8 mouse cellular contexts compared by ENCODE assay signal in genomic region chr7:3303789-3304188, GRCm38 (mm10). TPM values are rescaled to one million over a fixed set of nuclear protein-coding genes. Genes with fewer than 3 reads are reported as not detected.
DNase-seq lines count a peak whose midpoint lies in the region; ATAC-seq and TF ChIP-seq lines count a peak whose summit lies in the region.

No protein-coding gene starts in this region.

- no peak for TF ChIP-seq CTCF in heart, adult 2 months (IDR thresholded peaks at IDR 0.05)
- no peak for TF ChIP-seq CTCF in CH12.LX (conservative IDR thresholded peaks at IDR 0.05 in 1 of 2, IDR thresholded peaks at IDR 0.05 in 1 of 2; ENCODE audit: low read depth in 2 of 2, low read length in 2 of 2)

- no peak for TF ChIP-seq POLR2A in heart, adult 2 months (IDR thresholded peaks at IDR 0.05; ENCODE audit: insufficient read depth, low read depth, low read length)
- TF ChIP-seq POLR2A in CH12.LX (IDR thresholded peaks at IDR 0.05; ENCODE audit: low read depth, low read length), result no peak

- H3K4me2 ChIP-seq in CH12.LX (ENCODE audit: insufficient read depth, low read depth, poor library complexity, severe bottlenecking), result peak overlapping the region; percentile 93
- peak overlapping the region; percentile 93 for H3K4me2 ChIP-seq in forebrain, embryonic 14.5 days (ENCODE audit: low read length)
- peak overlapping the region; percentile 50 for H3K4me2 ChIP-seq in liver, embryonic 13.5 days

- H3K36me3 ChIP-seq in heart, adult 2 months (ENCODE audit: control insufficient read depth, insufficient read depth, low read length), result peaks cover 14% of the 10 kb centered on the region
- H3K36me3 ChIP-seq in CH12.LX (replicated peaks in 1 of 2; ENCODE audit: control insufficient read depth in 1 of 2, insufficient read depth in 1 of 2, low read length in 1 of 2), result peaks cover 0 to 20% of the 10 kb centered on the region in 2 experiments
- no peaks in the 10 kb centered on the region for H3K36me3 ChIP-seq in forebrain, embryonic 14.5 days (ENCODE audit: control insufficient read depth, insufficient read depth, low read length)
- peaks cover 3% of the 10 kb centered on the region; the same call in 1 of the 2 replicates for H3K36me3 ChIP-seq in liver, embryonic 13.5 days

- peaks cover 12% of the 10 kb centered on the region for H3K4me1 ChIP-seq in heart, adult 2 months (ENCODE audit: control insufficient read depth, insufficient read depth, low read length)
- peaks cover 6 to 44% of the 10 kb centered on the region in 2 experiments for H3K4me1 ChIP-seq in CH12.LX (ENCODE audit: control insufficient read depth in 1 of 2, insufficient read depth in 2 of 2)
- peaks cover 17% of the 10 kb centered on the region for H3K4me1 ChIP-seq in forebrain, embryonic 14.5 days (ENCODE audit: control insufficient read depth, insufficient read depth, low read length)
- H3K4me1 ChIP-seq in liver, embryonic 13.5 days (replicated peaks), result peaks cover 10% of the 10 kb centered on the region

- no peaks in the 10 kb centered on the region for H3K9me3 ChIP-seq in CH12.LX (replicated peaks; ENCODE audit: low read length)
- no peaks in the 10 kb centered on the region for H3K9me3 ChIP-seq in forebrain, embryonic 14.5 days (replicated peaks; ENCODE audit: control insufficient read depth, low read length)
- no peaks in the 10 kb centered on the region for H3K9me3 ChIP-seq in liver, embryonic 13.5 days (replicated peaks)

- in situ Hi-C loops in CH12.LX (cut with MboI; ENCODE audit: low pct_ligation_motif_present, low pct_unique_long_range_greater_than_20kb, low sequenced_read_pairs), result no loop called here

- intact Hi-C loops in heart, adult 2 months (cut with DNase I), result loop anchor here (1.0 to 5.0 kb wide), 2 partner anchors 41 to 80 kb away; no protein-coding TSS in a partner anchor

- peaks cover 3% of the 10 kb centered on the region; the same call in 1 of the 2 replicates for H3K27me3 ChIP-seq in heart, adult 2 months (ENCODE audit: control insufficient read depth, insufficient read depth, low read length)
- peaks cover 2% of the 10 kb centered on the region for H3K27me3 ChIP-seq in CH12.LX (replicated peaks)
- peaks cover 13% of the 10 kb centered on the region for H3K27me3 ChIP-seq in forebrain, embryonic 14.5 days (replicated peaks; ENCODE audit: control insufficient read depth, insufficient read depth, low read length)
- H3K27me3 ChIP-seq in liver, embryonic 13.5 days, result peaks cover 74% of the 10 kb centered on the region

- DNase-seq in heart, adult 2 months, result no peak
- no peak for DNase-seq in heart, adult 9 months (ENCODE audit: low spot score in 2 of 2)
- no peak for DNase-seq in CH12.LX (ENCODE audit: extremely low read depth)
- DNase-seq in forebrain, embryonic 14.5 days (ENCODE audit: low spot score), result peak; percentile 37
- no peak for DNase-seq in liver, embryonic 13.5 days
- DNase-seq in adrenal gland, adult 2 months, result no peak
- no peak for DNase-seq in adrenal gland, postnatal 25 days
- DNase-seq in gastrocnemius, postnatal 25 days, result no peak

- peak; percentile 36 for ATAC-seq in forebrain, embryonic 14.5 days
- ATAC-seq in liver, embryonic 13.5 days (ENCODE audit: low read depth), result no peak

- no peak overlapping the region for H3K27ac ChIP-seq in heart, adult 2 months
- H3K27ac ChIP-seq in CH12.LX (ENCODE audit: insufficient read depth, low read depth), result no peak overlapping the region
- no peak overlapping the region for H3K27ac ChIP-seq in forebrain, embryonic 14.5 days (ENCODE audit: low read depth, low read length)
- H3K27ac ChIP-seq in liver, embryonic 13.5 days, result no peak overlapping the region

- H3K79me2 ChIP-seq in heart, adult 2 months (replicated peaks; ENCODE audit: control insufficient read depth, insufficient read depth, low read length), result no peaks in the 10 kb centered on the region
- H3K79me2 ChIP-seq in CH12.LX (replicated peaks; ENCODE audit: control insufficient read depth, extremely low read depth, insufficient read depth, poor library complexity, severe bottlenecking), result no peaks in the 10 kb centered on the region

- H3K9ac ChIP-seq in heart, adult 2 months (ENCODE audit: low read depth, low read length), result peak overlapping the region; percentile 59
- no peak overlapping the region for H3K9ac ChIP-seq in CH12.LX (ENCODE audit: insufficient read depth, low read depth)
- H3K9ac ChIP-seq in forebrain, embryonic 14.5 days (ENCODE audit: low read length), result peak overlapping the region; percentile 57; the same call in 1 of the 2 replicates
- no peak overlapping the region for H3K9ac ChIP-seq in liver, embryonic 13.5 days

- 27% methylated on average over 12 of the region's 12 CpGs for WGBS in heart, adult 2 months
- 4% methylated on average over 12 of the region's 12 CpGs for WGBS in forebrain, embryonic 14.5 days
- WGBS in liver, embryonic 13.5 days (ENCODE audit: insufficient replicate concordance), result 7% methylated on average over 12 of the region's 12 CpGs

- peak overlapping the region; percentile 52; the same call in 1 of the 2 replicates for H3K4me3 ChIP-seq in heart, adult 2 months
- peak overlapping the region; percentile 6 to 38 (median 15) for H3K4me3 ChIP-seq in CH12.LX (replicated peaks in 1 of 3; ENCODE audit: low read depth in 2 of 3, low read length in 2 of 3, poor library complexity in 1 of 3)
- H3K4me3 ChIP-seq in forebrain, embryonic 14.5 days (ENCODE audit: low read depth, low read length), result peak overlapping the region; percentile 37
- H3K4me3 ChIP-seq in liver, embryonic 13.5 days (replicated peaks), result peak overlapping the region; percentile 28

- no peak for TF ChIP-seq RAD21 in CH12.LX (IDR thresholded peaks at IDR 0.05; ENCODE audit: low read depth, low read length)

- TF ChIP-seq EP300 in heart, adult 2 months (IDR thresholded peaks at IDR 0.05; ENCODE audit: insufficient read depth, low read depth, low read length), result no peak
- no peak for TF ChIP-seq EP300 in CH12.LX (IDR thresholded peaks at IDR 0.05; ENCODE audit: low read length)

- dilution Hi-C loops in CH12.LX (cut with MboI; ENCODE audit: extremely low pct_ligation_motif_present, extremely low pct_unique_long_range_greater_than_20kb, low sequenced_read_pairs), result no loop called here

TF ChIP-seq in CH12.LX, 34 proteins besides CTCF, POLR2A, EP300 and RAD21 (continues in another document):
- TF ChIP-seq USF2 (conservative IDR thresholded peaks at IDR 0.05; ENCODE audit: low read depth, low read length), result no peak
- TF ChIP-seq MXI1 (IDR thresholded peaks at IDR 0.05; ENCODE audit: low read depth, low read length), result no peak
- no peak for TF ChIP-seq PAX5 (IDR thresholded peaks at IDR 0.05; ENCODE audit: low read length)
- TF ChIP-seq NELFE (IDR thresholded peaks at IDR 0.05; ENCODE audit: low read depth, low read length), result no peak
- no peak for TF ChIP-seq SMC3 (IDR thresholded peaks at IDR 0.05; ENCODE audit: low read depth, low read length)
- TF ChIP-seq MYC (IDR thresholded peaks at IDR 0.05; ENCODE audit: low read depth, low read length), result no peak

RNA-seq across cellular contexts. Expression of gene Prkcg, which starts 14.8 kb away (rescaled TPM):
- 1 to 10 TPM in 1 of 2 experiments, under 1 TPM in 1; 0.89 to 3.0 TPM for total RNA-seq in heart, adult 2 months (2021)
- polyA plus RNA-seq in heart, adult 2 months (2012; rRNA removed), result 4.5 and 4.7 TPM in 2 replicates
- total RNA-seq in CH12.LX (2012; rRNA removed) (0.17 and 0.25 TPM in 2 replicates), CH12.LX (2014; rRNA removed) (0.11 and 0.15 TPM in 2 replicates)
- polyA plus RNA-seq in CH12.LX (2012; ENCODE audit: insufficient read length, low read depth), result 2.2 and 3.0 TPM in 2 replicates
- 0.43 and 1.2 TPM in 2 replicates for polyA plus RNA-seq in forebrain, embryonic 14.5 days (2014; fragmentation: Nextera tagmentation; extraction: Ambion mirVana)
- polyA plus RNA-seq in liver, embryonic 13.5 days (2015; fragmentation: Nextera tagmentation; extraction: Ambion mirVana), result 0.03 and 0.52 TPM in 2 replicates
- 1 to 10 TPM in 1 of 2 experiments, under 1 TPM in 1; 0.32 to 1.5 TPM for total RNA-seq in adrenal gland, adult 2 months (2021)
- 1.5 and 1.6 TPM in 2 replicates for polyA plus RNA-seq in adrenal gland, adult 2 months (2012; rRNA removed)
- 1.0 and 1.2 TPM in 2 replicates for total RNA-seq in adrenal gland, postnatal 25 days (2021)
- 1 to 10 TPM; 1.3 TPM for total RNA-seq in gastrocnemius, postnatal 25 days (2021)

RNA-seq across cellular contexts. Expression of gene Myadm, which starts 14.9 kb away (rescaled TPM):
- 100 to 1,000 TPM; 131 to 139 TPM for total RNA-seq in heart, adult 2 months (2021)
- 397 and 685 TPM in 2 replicates for polyA plus RNA-seq in heart, adult 2 months (2012; rRNA removed)
- total RNA-seq in CH12.LX (2012; rRNA removed) (3.7 and 4.4 TPM in 2 replicates), CH12.LX (2014; rRNA removed) (3.4 and 4.6 TPM in 2 replicates)
- 18.0 and 22.6 TPM in 2 replicates for polyA plus RNA-seq in CH12.LX (2012; ENCODE audit: insufficient read length, low read depth)
- polyA plus RNA-seq in forebrain, embryonic 14.5 days (2014; fragmentation: Nextera tagmentation; extraction: Ambion mirVana), result 19.8 and 23.6 TPM in 2 replicates
- 13.5 and 16.4 TPM in 2 replicates for polyA plus RNA-seq in liver, embryonic 13.5 days (2015; fragmentation: Nextera tagmentation; extraction: Ambion mirVana)
- 10 to 100 TPM; 65.1 to 90.8 TPM for total RNA-seq in adrenal gland, adult 2 months (2021)
- 199 and 200 TPM in 2 replicates for polyA plus RNA-seq in adrenal gland, adult 2 months (2012; rRNA removed)
- 64.5 and 71.5 TPM in 2 replicates for total RNA-seq in adrenal gland, postnatal 25 days (2021)
- total RNA-seq in gastrocnemius, postnatal 25 days (2021), result 10 to 100 TPM; 31.7 to 45.4 TPM

RNA-seq across cellular contexts. Expression of gene Cacng7, which starts 29.0 kb away (rescaled TPM):
- total RNA-seq in heart, adult 2 months (2021), result 1 to 10 TPM; 4.3 to 5.4 TPM
- 6.7 and 7.7 TPM in 2 replicates for polyA plus RNA-seq in heart, adult 2 months (2012; rRNA removed)
- total RNA-seq in CH12.LX (2012; rRNA removed), result 0.21 TPM in 2 replicates
- 0.26 and 0.28 TPM in 2 replicates for total RNA-seq in CH12.LX (2014; rRNA removed)
- 2.4 and 2.8 TPM in 2 replicates for polyA plus RNA-seq in CH12.LX (2012; ENCODE audit: insufficient read length, low read depth)
- polyA plus RNA-seq in forebrain, embryonic 14.5 days (2014; fragmentation: Nextera tagmentation; extraction: Ambion mirVana), result 3.3 and 3.8 TPM in 2 replicates
- polyA plus RNA-seq in liver, embryonic 13.5 days (2015; fragmentation: Nextera tagmentation; extraction: Ambion mirVana), result not detected in 2 replicates
- total RNA-seq in adrenal gland, adult 2 months (2021), result 10 to 100 TPM in 1 of 2 experiments, 1 to 10 TPM in 1; 9.1 to 14.2 TPM
- 11.4 and 14.8 TPM in 2 replicates for polyA plus RNA-seq in adrenal gland, adult 2 months (2012; rRNA removed)
- total RNA-seq in adrenal gland, postnatal 25 days (2021), result 6.6 and 10.1 TPM in 2 replicates
- total RNA-seq in gastrocnemius, postnatal 25 days (2021), result 1 to 10 TPM; 6.7 to 7.7 TPM

RNA-seq across cellular contexts. Expression of gene Nlrp12, which starts 54.2 kb away (rescaled TPM):
- under 1 TPM in 1 of 2 experiments, not detected in 1; 0.13 TPM for total RNA-seq in heart, adult 2 months (2021)
- 0.14 TPM in 1 of 2 replicates, not detected in the other for polyA plus RNA-seq in heart, adult 2 months (2012; rRNA removed)
- total RNA-seq in CH12.LX (2012; rRNA removed) (not detected in 2 replicates), CH12.LX (2014; rRNA removed) (not detected in 2 replicates)
- not detected in 2 replicates for polyA plus RNA-seq in CH12.LX (2012; ENCODE audit: insufficient read length, low read depth)
- polyA plus RNA-seq in forebrain, embryonic 14.5 days (2014; fragmentation: Nextera tagmentation; extraction: Ambion mirVana), result not detected in 2 replicates
- 0.08 and 0.13 TPM in 2 replicates for polyA plus RNA-seq in liver, embryonic 13.5 days (2015; fragmentation: Nextera tagmentation; extraction: Ambion mirVana)
- total RNA-seq in adrenal gland, adult 2 months (2021), result not detected
- 0.01 TPM in 1 of 2 replicates, not detected in the other for polyA plus RNA-seq in adrenal gland, adult 2 months (2012; rRNA removed)
- total RNA-seq in adrenal gland, postnatal 25 days (2021), result not detected in 2 replicates
- total RNA-seq in gastrocnemius, postnatal 25 days (2021), result not detected

Comparison
In these comparisons a context has a peak if more than half of its experiments do, and no peak if none do; other contexts are left out.
1. H3K9ac ChIP-seq: peak in heart, adult 2 months (single experiment) and forebrain, embryonic 14.5 days (single experiment); none in CH12.LX (single experiment) and liver, embryonic 13.5 days (single experiment).
2. RNA of gene Myadm, which starts 14.9 kb away (total RNA-seq): 131 to 139 TPM in heart, adult 2 months, 65.1 to 90.8 TPM in adrenal gland, adult 2 months, 64.5 to 71.5 TPM in adrenal gland, postnatal 25 days and 31.7 to 45.4 TPM in gastrocnemius, postnatal 25 days; 3.4 to 4.6 TPM in CH12.LX; every median in the first group is over 4 times any median in the second.
3. Peak in every context shown above with its lines, with median percentiles within 50 percentile points of each other: H3K4me3 ChIP-seq and H3K4me2 ChIP-seq.